Mouse (Mus musculus) brain, embryonic 14.5 days (tissue): ENCODE results near the gene Prkcz. TPM values are rescaled to one million over a fixed set of nuclear protein-coding genes. Genes with fewer than 3 reads are reported as not detected.

Source experiments
- DNase-seq: peaks from one replicate; pipeline ENCODE4 v3.0.0-alpha.2; 2011; ENCODE audit warnings: low read depth
- CTCF ChIP-seq: fragments of 200-500 bp; IDR thresholded peaks from 2 replicates; pipeline ENCODE4 v1.5.1; 2012; ENCODE audit warnings: inconsistent platforms, mild to moderate bottlenecking, moderate library complexity, borderline replicate concordance; ENCODE audit not compliant: insufficient read depth, insufficient read length; ENCODE audit errors: extremely low read depth
- POLR2A ChIP-seq: fragments of 200-500 bp; IDR thresholded peaks from 2 replicates; pipeline ENCODE4 v1.6.1; 2012; ENCODE audit warnings: mild to moderate bottlenecking, inconsistent platforms, borderline replicate concordance; ENCODE audit not compliant: poor library complexity, insufficient read depth, insufficient read length, severe bottlenecking; ENCODE audit errors: extremely low read depth
- polyA plus RNA-seq: library from polyadenylated mRNA; depleted of rRNA; stranded (reverse); fragments of >200 nt; gene quantifications from 2 replicates; pipeline ENCODE4 v1.2.3, GENCODE M21; 2012

The Prkcz gene
- polyA plus RNA-seq, 1 experiment, result 80.3 TPM

- TF ChIP-seq CTCF, result no peak
- no peak for TF ChIP-seq POLR2A
- DNase-seq, result no peak
Observed at GRCm38 (mm10) chr4:155228461-155228860, 132.7 kb downstream of the Prkcz start.

DNA sequence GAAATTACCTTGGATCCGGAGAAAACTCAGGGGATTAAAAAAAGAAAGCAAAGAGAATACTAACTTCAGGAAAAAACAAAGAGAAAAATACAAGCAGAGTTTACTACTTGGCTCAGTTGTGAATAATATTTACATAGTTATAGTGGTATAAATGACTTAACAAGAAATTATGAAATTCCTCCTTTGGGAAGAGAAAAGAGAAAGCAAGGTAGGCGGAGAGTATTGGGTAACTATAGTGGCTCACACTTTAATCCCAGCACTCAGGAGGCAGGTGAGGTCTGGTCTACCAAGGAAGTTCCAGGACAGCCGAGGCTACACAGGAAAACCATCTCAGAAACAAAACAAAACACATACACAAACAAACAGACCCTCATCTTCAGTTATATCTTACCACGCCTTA, 133.2 kb downstream of the Prkcz start:
- DNase-seq, result no peak
- no peak for TF ChIP-seq CTCF
- no peak for TF ChIP-seq POLR2A

DNA sequence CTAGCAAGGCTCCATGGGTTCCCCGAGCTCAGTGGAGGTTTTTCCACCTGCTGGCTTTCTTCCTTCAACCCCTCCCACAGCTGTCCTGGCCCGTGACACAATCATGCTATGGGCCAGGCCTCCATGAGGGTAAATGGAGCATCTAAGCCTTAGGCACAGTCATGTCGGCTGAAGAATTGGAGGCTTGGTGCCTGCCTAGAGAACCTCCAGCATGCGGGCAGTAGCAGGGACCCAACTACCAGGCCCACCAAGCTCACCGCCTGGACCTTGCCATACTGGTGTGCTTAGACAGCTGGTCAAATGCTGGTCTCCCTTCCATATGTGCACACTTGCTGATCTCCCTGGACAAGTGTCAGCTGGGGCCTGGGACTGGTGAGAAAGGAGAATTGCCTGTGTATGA, 135.2 kb downstream of the Prkcz start:
- DNase-seq, result no peak
- no peak for TF ChIP-seq POLR2A

DNA sequence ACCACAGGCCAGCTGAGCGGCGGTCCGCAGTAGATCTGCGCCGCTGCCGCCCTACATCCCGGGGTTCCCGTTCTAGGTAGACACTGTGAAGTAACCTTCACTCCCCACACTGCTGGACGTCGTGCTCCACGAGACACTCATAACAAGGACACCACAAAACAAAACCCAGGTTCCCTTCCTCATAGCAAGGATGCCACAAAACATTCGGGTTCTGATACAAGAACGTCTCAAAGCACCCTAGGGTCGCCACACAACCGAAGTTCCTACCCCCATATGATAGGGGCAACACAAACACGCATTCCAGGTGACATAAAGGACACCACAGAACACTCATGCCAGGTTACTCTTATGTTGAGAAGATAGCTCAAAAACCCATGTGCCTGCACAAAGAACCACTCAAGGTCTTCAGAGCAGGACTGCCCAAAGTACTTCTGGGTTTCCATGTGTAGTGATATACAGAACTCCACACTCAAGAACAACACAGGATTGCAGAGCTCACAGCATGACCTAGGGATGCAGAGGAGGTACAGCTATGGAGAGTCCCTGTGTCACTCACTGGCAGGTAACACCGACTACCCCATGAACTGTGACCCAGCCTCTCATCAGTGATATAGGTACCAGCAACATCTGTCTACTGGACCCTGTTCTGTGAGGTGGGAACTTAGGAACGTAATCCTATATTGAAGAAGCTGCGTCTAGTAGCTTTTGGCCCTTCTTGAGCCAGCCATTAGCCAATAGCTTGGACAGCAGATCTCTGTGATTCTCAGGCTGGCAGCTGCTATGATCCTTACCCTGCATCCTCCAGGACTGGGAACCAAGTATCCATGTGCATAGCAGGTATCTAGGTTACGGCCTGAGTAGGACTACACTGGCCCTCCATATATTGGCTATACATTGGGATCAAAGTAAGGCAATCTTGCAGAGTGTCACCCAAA, 137.3 kb downstream of the Prkcz start:
- no peak for TF ChIP-seq POLR2A
- TF ChIP-seq CTCF, result no peak
- DNase-seq, result no peak

- DNase-seq, result peak; percentile 99
- peak; percentile 96 for TF ChIP-seq POLR2A
- no peak for TF ChIP-seq CTCF
Observed at GRCm38 (mm10) chr4:155222841-155223593, 138.1 kb downstream of the Prkcz start.

DNA sequence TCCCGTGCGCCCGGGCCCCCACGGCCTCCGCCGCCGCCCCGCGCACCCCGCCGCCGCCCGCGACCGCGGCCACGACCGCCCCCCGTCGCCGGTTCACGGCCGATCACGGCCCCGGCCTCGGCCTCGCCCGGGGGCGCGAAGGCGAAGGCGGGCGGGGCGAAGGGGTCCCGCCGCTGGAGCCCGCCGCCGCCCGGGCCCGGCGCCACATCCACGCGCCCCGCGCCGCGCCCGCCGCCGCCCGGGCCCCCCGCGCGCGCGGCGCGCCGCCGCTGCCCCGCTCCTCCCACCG, 138.7 kb downstream of the Prkcz start, which contains the start of gene Ski:
Ski (minus strand) TSS at position 41 of the 289 bp plus-strand sequence.
- no peak for TF ChIP-seq POLR2A
- TF ChIP-seq CTCF, result no peak
- DNase-seq, result no peak

DNA sequence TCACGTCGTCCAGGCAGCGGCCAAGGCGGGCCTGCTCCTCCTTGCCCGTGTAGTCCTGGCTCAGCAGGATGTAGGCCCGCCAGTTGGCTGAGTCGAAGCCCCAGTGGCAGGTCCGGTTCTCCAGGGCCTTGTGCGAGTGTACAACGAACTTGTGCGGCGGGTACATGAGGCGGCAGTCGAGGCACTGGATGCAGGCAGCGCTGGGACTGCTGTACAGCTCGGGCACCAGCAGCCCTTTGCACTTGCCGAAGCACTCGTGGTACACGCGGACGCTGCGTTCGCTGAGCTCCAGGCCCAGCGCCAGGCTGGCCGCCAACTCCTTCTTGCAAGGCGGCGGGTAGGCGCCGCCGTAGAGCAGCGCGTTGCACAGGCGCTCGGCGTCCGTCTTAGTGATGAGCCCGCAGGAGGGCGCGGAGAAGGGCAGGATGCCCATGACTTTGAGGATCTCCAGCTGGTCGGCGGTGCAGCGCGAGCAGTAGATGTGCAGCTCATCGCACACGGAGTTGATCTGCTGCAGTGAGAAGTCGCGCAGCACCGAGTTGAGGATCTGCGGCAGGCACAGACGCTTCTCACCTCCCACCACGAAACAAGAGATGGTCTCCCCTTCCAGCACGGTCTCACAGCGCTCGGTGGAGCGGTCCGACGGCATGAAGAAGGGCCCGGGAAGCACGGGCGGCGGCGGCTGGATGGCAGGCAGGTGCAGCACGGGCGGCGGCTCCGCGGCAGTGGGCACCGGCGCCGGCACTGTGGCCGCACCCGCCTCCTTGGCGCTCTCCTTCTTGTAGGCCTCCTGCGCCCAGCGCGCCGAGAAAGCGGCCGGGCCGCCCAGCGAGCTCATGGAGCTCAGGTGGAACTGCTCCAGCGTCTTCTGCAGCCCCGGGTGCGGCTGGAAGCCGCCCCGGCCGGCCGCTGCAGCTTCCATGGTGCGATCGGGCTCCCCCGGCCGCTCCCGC, 139.3 kb downstream of the Prkcz start:
- no peak for TF ChIP-seq CTCF
- TF ChIP-seq POLR2A, result no peak
- DNase-seq, result peak; percentile 90

DNA sequence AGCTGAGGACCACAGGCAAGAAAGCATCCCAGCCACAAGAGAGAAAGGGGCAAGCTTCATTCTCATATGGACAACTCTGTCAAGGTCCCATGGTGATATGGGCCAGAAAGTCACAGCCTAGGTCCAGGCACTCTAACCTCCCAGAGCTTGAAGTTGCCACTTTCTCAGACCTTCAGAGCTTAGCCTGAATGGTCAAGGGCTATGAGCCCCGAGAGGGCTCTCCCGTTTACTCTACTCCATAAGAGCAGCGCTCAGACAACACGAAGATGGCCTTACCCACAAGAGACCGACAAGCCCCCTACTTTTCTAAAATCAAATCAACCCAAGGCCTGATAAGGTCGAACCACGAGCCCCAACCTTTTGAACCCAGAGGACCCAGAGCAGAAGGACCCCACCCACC, 140.1 kb downstream of the Prkcz start:
- TF ChIP-seq CTCF (no peak), POLR2A (no peak)
- DNase-seq, result no peak

- TF ChIP-seq CTCF (no peak), POLR2A (no peak)
- DNase-seq, result peak; percentile 91
Observed at GRCm38 (mm10) chr4:155220213-155221100, 140.7 kb downstream of the Prkcz start.
